Comparison of ENCODE assay signal across 24 mouse cellular contexts in the genomic region with DNA sequence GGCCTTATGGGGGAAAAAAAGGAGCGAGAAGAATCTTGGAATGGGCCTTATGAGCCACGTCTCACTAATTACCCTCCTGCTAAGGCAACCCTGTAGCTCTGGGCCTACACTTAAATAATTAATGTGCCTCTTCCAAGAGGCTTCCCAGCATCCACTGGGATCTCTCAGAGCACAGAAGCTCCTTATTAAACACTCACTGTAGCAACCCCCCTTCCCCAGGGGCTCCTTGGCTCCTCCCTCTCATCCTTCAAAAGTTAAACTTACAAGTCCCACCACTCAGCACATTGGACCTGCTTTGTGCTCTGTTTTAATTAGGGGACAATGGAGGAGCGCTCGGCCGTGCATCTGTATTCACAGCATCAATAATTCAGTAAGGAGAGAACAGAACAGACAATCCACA.
DNase-seq lines count a peak whose midpoint lies in the region; ATAC-seq lines count a peak whose summit lies in the region.
"Had no signal": no experiment of that assay in that cellular context is flagged by ENCODE, and none has a peak within 500 bp of the region (broad histone marks: within the 10 kb centered on the region; RNA-seq: fewer than 3 reads in every experiment).

No protein-coding gene starts in this region.

- H3K36me3 ChIP-seq in forebrain, embryonic 14.5 days (ENCODE audit: control insufficient read depth, insufficient read depth, low read length), result no peaks in the 10 kb centered on the region
- H3K36me3 ChIP-seq in forebrain, embryonic 13.5 days (ENCODE audit: poor library complexity, severe bottlenecking), result no peaks in the 10 kb centered on the region
- no peaks in the 10 kb centered on the region for H3K36me3 ChIP-seq in midbrain, embryonic 15.5 days (replicated peaks)
- H3K36me3 ChIP-seq in midbrain, embryonic 10.5 days, result no peaks in the 10 kb centered on the region
- H3K36me3 ChIP-seq: heart, embryonic 10.5 days; intestine, embryonic 15.5 days; limb, embryonic 15.5 days had no signal

- H3K27me3 ChIP-seq in forebrain, embryonic 14.5 days (replicated peaks; ENCODE audit: control insufficient read depth, insufficient read depth, low read length), result no peaks in the 10 kb centered on the region
- no peaks in the 10 kb centered on the region for H3K27me3 ChIP-seq in forebrain, embryonic 13.5 days
- no peaks in the 10 kb centered on the region for H3K27me3 ChIP-seq in midbrain, embryonic 15.5 days (replicated peaks)
- H3K27me3 ChIP-seq in midbrain, embryonic 10.5 days (ENCODE audit: low read depth, poor library complexity, severe bottlenecking), result no peaks in the 10 kb centered on the region
- H3K27me3 ChIP-seq: intestine, embryonic 15.5 days; limb, embryonic 15.5 days had no signal

- H3K27ac ChIP-seq in forebrain, embryonic 14.5 days (ENCODE audit: low read depth, low read length), result no peak overlapping the region
- H3K27ac ChIP-seq in forebrain, embryonic 13.5 days, result no peak overlapping the region
- H3K27ac ChIP-seq in midbrain, embryonic 15.5 days, result no peak overlapping the region
- no peak overlapping the region for H3K27ac ChIP-seq in midbrain, embryonic 10.5 days (replicated peaks)
- H3K27ac ChIP-seq: heart, embryonic 10.5 days; intestine, embryonic 15.5 days; left cerebral cortex, adult 2 months; limb, embryonic 15.5 days; liver, embryonic 14.5 days had no signal

- no peak overlapping the region for H3K4me2 ChIP-seq in forebrain, embryonic 14.5 days (ENCODE audit: low read length)
- H3K4me2 ChIP-seq in forebrain, embryonic 13.5 days, result no peak overlapping the region
- H3K4me2 ChIP-seq in midbrain, embryonic 15.5 days, result no peak overlapping the region
- H3K4me2 ChIP-seq: intestine, embryonic 15.5 days; limb, embryonic 15.5 days; lung, embryonic 14.5 days had no signal

- peaks cover 8% of the 10 kb centered on the region; the same call in 1 of the 2 replicates for H3K4me1 ChIP-seq in forebrain, embryonic 14.5 days (ENCODE audit: control insufficient read depth, insufficient read depth, low read length)
- H3K4me1 ChIP-seq in forebrain, embryonic 13.5 days, result peaks cover 20% of the 10 kb centered on the region
- H3K4me1 ChIP-seq in midbrain, embryonic 15.5 days, result peaks cover 8% of the 10 kb centered on the region
- peaks cover 7% of the 10 kb centered on the region; the same call in 1 of the 2 replicates for H3K4me1 ChIP-seq in midbrain, embryonic 10.5 days
- H3K4me1 ChIP-seq: heart, embryonic 10.5 days; intestine, embryonic 15.5 days; limb, embryonic 15.5 days had no signal

- H3K9me3 ChIP-seq in forebrain, embryonic 14.5 days (replicated peaks; ENCODE audit: control insufficient read depth, low read length), result peaks cover 6% of the 10 kb centered on the region; the same call in 1 of the 2 replicates
- H3K9me3 ChIP-seq in forebrain, embryonic 13.5 days (replicated peaks), result peaks cover 10% of the 10 kb centered on the region; the same call in 1 of the 2 replicates
- H3K9me3 ChIP-seq in midbrain, embryonic 15.5 days, result 0 out of 2 replicates have a peak, but pooled peaks cover 10% of the 10 kb centered on the region
- H3K9me3 ChIP-seq in midbrain, embryonic 10.5 days (replicated peaks), result 0 out of 2 replicates have a peak, but pooled peaks cover 6% of the 10 kb centered on the region
- H3K9me3 ChIP-seq: heart, embryonic 10.5 days; limb, embryonic 15.5 days had no signal

- 11% methylated on average over 5 of the region's 5 CpGs for WGBS in forebrain, embryonic 14.5 days
- 20% methylated on average over 5 of the region's 5 CpGs for WGBS in forebrain, embryonic 13.5 days
- 41% methylated on average over 5 of the region's 5 CpGs for WGBS in midbrain, embryonic 15.5 days
- WGBS in midbrain, embryonic 10.5 days, result 76% methylated on average over 5 of the region's 5 CpGs

- DNase-seq in embryo, embryonic 10 days (ENCODE audit: low spot score), result peak; percentile 16
- DNase-seq in embryo, embryonic 11 days, result no peak
- DNase-seq in forebrain, embryonic 14.5 days (ENCODE audit: low spot score), result peak; percentile 36
- DNase-seq in midbrain, embryonic 10.5 days (ENCODE audit: low spot score), result no peak
- peak; percentile 43 for DNase-seq in retina, embryonic 14.5 days (ENCODE audit: low spot score)
- DNase-seq in heart, adult 8-10 months (ENCODE audit: low spot score), result no peak
- DNase-seq: adrenal gland, adult 8-10 months; cerebellum, adult 18-20 months; cerebellum, postnatal 14 days; heart, postnatal 4 days; kidney, adult 8-10 months; kidney, postnatal 10 days; left cerebral cortex, postnatal 4 days; lung, embryonic 14.5 days; right cerebral cortex, postnatal 25 days; spleen, adult 18-20 months had no signal

- no peak overlapping the region for H3K4me3 ChIP-seq in forebrain, embryonic 14.5 days (ENCODE audit: low read depth, low read length)
- no peak overlapping the region for H3K4me3 ChIP-seq in forebrain, embryonic 13.5 days
- H3K4me3 ChIP-seq in midbrain, embryonic 15.5 days, result no peak overlapping the region
- no peak overlapping the region for H3K4me3 ChIP-seq in midbrain, embryonic 10.5 days
- H3K4me3 ChIP-seq: heart, embryonic 10.5 days; intestine, embryonic 15.5 days; left cerebral cortex, adult 2 months; limb, embryonic 15.5 days had no signal

- ATAC-seq in forebrain, embryonic 14.5 days, result no peak
- ATAC-seq in forebrain, embryonic 13.5 days, result no peak
- ATAC-seq in midbrain, embryonic 15.5 days (replicated peaks), result 0 out of 2 replicates have a peak, but pooled peaks have one; percentile 48
- ATAC-seq: activated CD4-positive, CD25-positive, alpha-beta regulatory T cell, adult 4 months; intestine, embryonic 15.5 days had no signal

- no peak overlapping the region for H3K9ac ChIP-seq in forebrain, embryonic 14.5 days (ENCODE audit: low read length)
- no peak overlapping the region for H3K9ac ChIP-seq in forebrain, embryonic 13.5 days
- H3K9ac ChIP-seq in midbrain, embryonic 15.5 days, result no peak overlapping the region
- H3K9ac ChIP-seq: intestine, embryonic 15.5 days; limb, embryonic 15.5 days; liver, embryonic 14.5 days; lung, embryonic 14.5 days had no signal

Comparison
In these comparisons a context has a peak if more than half of its experiments do, and no peak if none do; other contexts are left out.
1. DNase-seq: peak in embryo, embryonic 10 days (single experiment), forebrain, embryonic 14.5 days (single experiment) and retina, embryonic 14.5 days (single experiment); none in embryo, embryonic 11 days (single experiment), midbrain, embryonic 10.5 days (single experiment) and heart, adult 8-10 months (single experiment).